Mouse (Mus musculus) left cerebral cortex, postnatal 4 days (tissue): Measurements from ENCODE around the gene Krt71. TPM values are rescaled to one million over a fixed set of nuclear protein-coding genes. Genes with fewer than 3 reads are reported as not detected.
"Not testable (repeated sequence)": the region's sequence is repeated elsewhere in the genome, so short reads cannot be mapped to it uniquely, and the experiment has no call there.

Experiments
- DNase-seq: peaks from one replicate; pipeline ENCODE4 v3.0.0-alpha.2; 2022
- intact Hi-C: fragments of 180-260 bp; cut with DNase I; formaldehyde crosslinking; loops from one replicate; pipeline ENCODE4 v1.15.1; 2025
- microRNA-seq: library from miRNA; unstranded; fragments of <30 nt; microRNA quantifications from one replicate; pipeline ENCODE4 v1.2.0, GENCODE M21; 2022
- total RNA-seq, 2 experiments: library from RNA; stranded (reverse); gene quantifications; 2 replicates each; pipeline ENCODE4 v1.2.3; 2021

Krt71 gene
- total RNA-seq, 2 experiments from 2014 or later = not detected

GRCm38 (mm10) chr15:101690460-101690859 lies 52.4 kb downstream of the Krt71 start:
- DNase-seq, intact Hi-C loops: not testable (repeated sequence)

GRCm38 (mm10) chr15:101688161-101688560 lies 54.7 kb downstream of the Krt71 start:
- intact Hi-C loops = no loop called here
- no peak for DNase-seq

Small RNAs within 50 kb of the gene (microRNA-seq; reads per million reads assigned to microRNA genes)
- gene Gm44323 = not detected
- gene Gm44342 = not detected

Other genes starting within 250 kb of the Krt71 start
- gene Gm49425, start 225.8 kb downstream of the Krt71 start, total RNA-seq = not detected
- not detected for gene Krt84, start 210.3 kb downstream of the Krt71 start, total RNA-seq
- not detected for gene Krt82, start 192.4 kb downstream of the Krt71 start, total RNA-seq
- gene Krt90, start 180.2 kb downstream of the Krt71 start, total RNA-seq = not detected
- gene Krt75, start 169.2 kb downstream of the Krt71 start, total RNA-seq = not detected
- gene Gm5414, start 114.9 kb downstream of the Krt71 start, total RNA-seq = not detected
- gene Gm5478, start 95.7 kb downstream of the Krt71 start, total RNA-seq = not detected
- not detected for gene Krt6b, start 62.8 kb downstream of the Krt71 start, total RNA-seq
- gene Krt6a, start 48.8 kb downstream of the Krt71 start, total RNA-seq = not detected
- gene Krt5, start 30.2 kb downstream of the Krt71 start, total RNA-seq = not detected
- gene Krt72, start 43.4 kb upstream of the Krt71 start, total RNA-seq = not detected
- gene Krt73, start 59.2 kb upstream of the Krt71 start, total RNA-seq = under 1 TPM; 0.42 to 0.46 TPM
- not detected for gene Krt2, start 75.1 kb upstream of the Krt71 start, total RNA-seq
- gene Krt1, start 107.7 kb upstream of the Krt71 start, total RNA-seq = 1 to 10 TPM; 5.9 to 6.1 TPM
- gene Krt77, start 126.6 kb upstream of the Krt71 start, total RNA-seq = 1 to 10 TPM; 6.7 to 7.8 TPM
- gene Krt76, start 149.8 kb upstream of the Krt71 start, total RNA-seq = not detected
- gene Krt4, start 181.6 kb upstream of the Krt71 start, total RNA-seq = under 1 TPM in 1 of 2 experiments, not detected in 1; 0.24 TPM
- under 1 TPM in 1 of 2 experiments, not detected in 1; 0.32 TPM for gene Krt79, start 197.2 kb upstream of the Krt71 start, total RNA-seq
- not detected for gene Krt78, start 211.2 kb upstream of the Krt71 start, total RNA-seq